Mouse (Mus musculus) adrenal gland, postnatal 10 days (tissue): ENCODE data around the gene Cfap100. TPM values are rescaled to one million over a fixed set of nuclear protein-coding genes. Genes with fewer than 3 reads are reported as not detected.

Source experiments
- DNase-seq: peaks from one replicate; pipeline ENCODE4 v3.0.0; 2021; ENCODE audit warnings: mixed read lengths
- long read RNA-seq, 2 experiments: library from polyadenylated mRNA; stranded (forward); transcript quantifications; one replicate each; pipeline ENCODE4 v2.0.0; 2021
- total RNA-seq, 2 experiments: library from RNA; stranded (reverse); gene quantifications; 2 replicates each; pipeline ENCODE4 v1.2.3; 2021

The Cfap100 gene
- under 1 TPM; 0.58 to 0.90 TPM for total RNA-seq
- long read RNA-seq, experiment 1, result 0 reads
- long read RNA-seq, experiment 2, result 0 reads

GRCm38 (mm10) chr6:90428380-90428974 is at the start of gene Cfap100:
Gene Cfap100, minus strand, starts transcription at chr6:90428797.
- DNase-seq, result peak; percentile 90

- peak; percentile 32 for DNase-seq
Observed at GRCm38 (mm10) chr6:90476941-90477518, 48.4 kb upstream of the Cfap100 start.

GRCm38 (mm10) chr6:90475854-90476212 is 47.2 kb upstream of the Cfap100 start:
- DNase-seq, result no peak

- no peak for DNase-seq
Observed at GRCm38 (mm10) chr6:90475176-90475853, 46.7 kb upstream of the Cfap100 start.

- no peak for DNase-seq
Observed at GRCm38 (mm10) chr6:90474361-90474750, 45.8 kb upstream of the Cfap100 start.

GRCm38 (mm10) chr6:90473630-90474360 is 45.2 kb upstream of the Cfap100 start:
- no peak for DNase-seq

- no peak for DNase-seq
Observed at GRCm38 (mm10) chr6:90472697-90473096, 44.1 kb upstream of the Cfap100 start.

GRCm38 (mm10) chr6:90472079-90472478 is 43.5 kb upstream of the Cfap100 start:
- no peak for DNase-seq

GRCm38 (mm10) chr6:90470947-90471541 is 42.4 kb upstream of the Cfap100 start:
- DNase-seq, result peak; percentile 25

GRCm38 (mm10) chr6:90470255-90470654 is 41.7 kb upstream of the Cfap100 start:
- DNase-seq, result no peak

GRCm38 (mm10) chr6:90469041-90469440 is 40.4 kb upstream of the Cfap100 start:
- no peak for DNase-seq

- DNase-seq, result no peak
Observed at GRCm38 (mm10) chr6:90468216-90468615, 39.6 kb upstream of the Cfap100 start.

- DNase-seq, result peak; percentile 62
Observed at GRCm38 (mm10) chr6:90466847-90467410, 38.3 kb upstream of the Cfap100 start.

GRCm38 (mm10) chr6:90466079-90466478 is 37.5 kb upstream of the Cfap100 start:
- peak; percentile 83 for DNase-seq

- DNase-seq, result no peak
Observed at GRCm38 (mm10) chr6:90465028-90465640, 36.5 kb upstream of the Cfap100 start.

GRCm38 (mm10) chr6:90463890-90464421 is 35.4 kb upstream of the Cfap100 start:
- no peak for DNase-seq

GRCm38 (mm10) chr6:90463228-90463862 is 34.7 kb upstream of the Cfap100 start:
- peak; percentile 94 for DNase-seq

GRCm38 (mm10) chr6:90462841-90463227 is 34.2 kb upstream of the Cfap100 start:
- DNase-seq, result peak; percentile 42

- DNase-seq, result peak; percentile 88
Observed at GRCm38 (mm10) chr6:90462181-90462706, 33.6 kb upstream of the Cfap100 start, which contains the start of gene Klf15. Gene Klf15, plus strand, starts transcription at chr6:90462576.

- DNase-seq, result no peak
Observed at GRCm38 (mm10) chr6:90461771-90462170, 33.2 kb upstream of the Cfap100 start.

GRCm38 (mm10) chr6:90461181-90461580 is 32.6 kb upstream of the Cfap100 start:
- no peak for DNase-seq
